14 mouse cellular contexts compared by ENCODE assay signal in genomic region chr13:101408885-101409284, GRCm38 (mm10).
"Had no signal": no experiment of that assay in that cellular context is flagged by ENCODE, and none has a peak within 500 bp of the region (broad histone marks: within the 10 kb centered on the region; RNA-seq: fewer than 3 reads in every experiment).

No protein-coding gene starts in this region.

- ATAC-seq: liver, embryonic 12.5 days; midbrain, embryonic 16.5 days had no signal

- H3K4me3 ChIP-seq: limb, embryonic 13.5 days; liver, embryonic 12.5 days; midbrain, embryonic 12.5 days; neural tube, embryonic 13.5 days; stomach, embryonic 15.5 days had no signal

- H3K27me3 ChIP-seq: limb, embryonic 13.5 days; liver, embryonic 12.5 days; midbrain, embryonic 12.5 days; neural tube, embryonic 13.5 days; stomach, embryonic 15.5 days had no signal

- H3K4me1 ChIP-seq: limb, embryonic 13.5 days; liver, embryonic 12.5 days; midbrain, embryonic 12.5 days; neural tube, embryonic 13.5 days; stomach, embryonic 15.5 days had no signal

- H3K36me3 ChIP-seq: limb, embryonic 13.5 days; liver, embryonic 12.5 days; midbrain, embryonic 12.5 days; neural tube, embryonic 13.5 days; stomach, embryonic 15.5 days had no signal

- H3K9ac ChIP-seq: limb, embryonic 13.5 days; liver, embryonic 12.5 days; lung, embryonic 14.5 days; midbrain, embryonic 12.5 days; neural tube, embryonic 13.5 days; stomach, embryonic 15.5 days had no signal

- H3K9me3 ChIP-seq: limb, embryonic 13.5 days; liver, embryonic 12.5 days; midbrain, embryonic 12.5 days; neural tube, embryonic 13.5 days; stomach, embryonic 15.5 days had no signal

- DNase-seq: kidney, postnatal 10 days; left cerebral cortex, postnatal 4 days; lung, embryonic 14.5 days; lung, postnatal 10 days; lung, postnatal 4 days; right cerebral cortex, postnatal 14 days; thymus, adult 2 months; thymus, postnatal 25 days had no signal

- H3K4me2 ChIP-seq: limb, embryonic 13.5 days; liver, embryonic 12.5 days; lung, embryonic 14.5 days; midbrain, embryonic 12.5 days; neural tube, embryonic 13.5 days; stomach, embryonic 15.5 days had no signal

- H3K27ac ChIP-seq: limb, embryonic 13.5 days; liver, embryonic 12.5 days; midbrain, embryonic 12.5 days; neural tube, embryonic 13.5 days; stomach, embryonic 15.5 days had no signal
